Mouse (Mus musculus): Measurements from ENCODE around the gene Csmd2. TPM values are rescaled to one million over a fixed set of nuclear protein-coding genes. Genes with fewer than 3 reads are reported as not detected.

Csmd2 gene
- polyA plus RNA-seq, 1 experiment from 2014 or later, result 0.32 TPM

- Histone ChIP-seq H3K9ac (no peak overlapping the region), H3K4me2 (no peak overlapping the region)
Observed at GRCm38 (mm10) chr4:128615761-128616160, 628.1 kb downstream of the Csmd2 start.

More at GRCm38 (mm10) chr4:128615761-128616160, 628.1 kb downstream of the Csmd2 start:
- no peak overlapping the region for H3K27ac ChIP-seq
- peaks cover 4% of the 10 kb centered on the region; the same call in 1 of the 2 replicates for H3K27me3 ChIP-seq (replicated peaks)
- no peaks in the 10 kb centered on the region for H3K36me3 ChIP-seq
- 86% methylated on average over 14 of the region's 14 CpGs for WGBS
- H3K4me1 ChIP-seq, result peaks cover 11% of the 10 kb centered on the region
- no peak overlapping the region for H3K4me3 ChIP-seq (replicated peaks)
- ATAC-seq (ENCODE audit: insufficient read depth, low FRiP score, low read depth), result no peak
- H3K9me3 ChIP-seq, result no peaks in the 10 kb centered on the region

Other genes with a start within 250 kb of the Csmd2 start
- gene CK137956, start 16.9 kb upstream of the Csmd2 start, polyA plus RNA-seq (2015; fragmentation: Nextera tagmentation; extraction: Ambion mirVana), result not detected in 2 replicates